Mouse (Mus musculus) embryonic fibroblast, embryonic 13.5 days (primary cell): ENCODE results near the gene Olfr288.

Experiments used
- CTCF ChIP-seq: IDR thresholded peaks from 2 replicates; pipeline ENCODE4 v1.5.1; 2011; ENCODE audit warnings: mild to moderate bottlenecking, control low read depth, low read length, moderate library complexity, borderline replicate concordance; ENCODE audit not compliant: insufficient read depth
- POLR2A ChIP-seq: IDR thresholded peaks from 2 replicates; pipeline ENCODE4 v1.6.1; 2011; ENCODE audit warnings: low read depth, mild to moderate bottlenecking, control low read depth, low read length, moderate library complexity

GRCm38 (mm10) chr15:98155944-98156343 lies 39.4 kb downstream of the Olfr288 start:
- TF ChIP-seq CTCF = no peak
- no peak for TF ChIP-seq POLR2A
